Mouse (Mus musculus) C2C12 (cell line): ENCODE results near the gene Ttyh1.

ENCODE experiments used
- CTCF ChIP-seq: IDR thresholded peaks from one replicate; pipeline ENCODE4 v1.5.1; 2011; ENCODE audit not compliant: control insufficient read depth, insufficient read depth, insufficient read length
- MAX ChIP-seq: IDR thresholded peaks from one replicate; pipeline ENCODE4 v1.6.1; 2011; ENCODE audit warnings: mild to moderate bottlenecking, control low read depth
- USF1 ChIP-seq: IDR thresholded peaks from one replicate; pipeline ENCODE4 v1.6.1; 2011; ENCODE audit warnings: low read depth, mild to moderate bottlenecking, control low read depth, moderate library complexity

DNA sequence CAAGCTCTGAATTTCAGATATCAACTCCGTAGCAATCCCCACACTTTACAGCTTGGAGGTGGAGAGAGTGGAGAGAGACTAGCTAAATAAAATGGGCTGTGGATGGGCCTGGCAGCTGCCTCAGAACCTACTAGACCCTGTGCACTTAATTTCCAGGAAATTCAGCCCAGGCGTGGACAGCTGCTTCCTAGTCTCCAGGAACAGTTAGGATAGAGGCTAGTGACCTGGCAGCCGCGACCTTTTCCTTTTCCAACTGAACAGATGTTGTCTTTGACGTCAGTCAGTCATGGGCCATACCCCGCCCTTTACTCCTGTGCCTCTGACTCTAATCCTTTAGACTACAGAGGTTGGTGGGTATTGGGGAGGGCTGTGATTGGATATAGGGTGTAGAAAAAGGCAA lies 9.7 kb downstream of the Ttyh1 start:
- TF ChIP-seq CTCF = no peak
- no peak for TF ChIP-seq MAX
- no peak for TF ChIP-seq USF1
